Mouse (Mus musculus) neutrophil, adult 5-6 weeks (primary cell): ENCODE measurements at regions not wholly inside any gene's neighbourhood (a gene's known extent, or its start where the extent isn't known, plus 50 kb on each side); places are given as distances from the start of the nearest gene placed in this dataset.

Experiments used
- ATAC-seq: fragments of 151-379, 151-347 bp; 2 replicates; pipeline ENCODE4 v1.8.0; 2017; ENCODE audit warnings: mild to moderate bottlenecking, moderate TSS enrichment; ENCODE audit not compliant: insufficient number of reproducible peaks, poor library complexity, low FRiP score, severe bottlenecking; ENCODE audit errors: extremely low read depth

- no peak for ATAC-seq
Observed at GRCm38 (mm10) chr2:124928759-124929113, 139.2 kb upstream of the Slc24a5 start.

GRCm38 (mm10) chr2:124930719-124931118 is 137.2 kb upstream of the Slc24a5 start:
- ATAC-seq, result no peak

- ATAC-seq, result no peak
Observed at GRCm38 (mm10) chr2:124932566-124932965, 135.4 kb upstream of the Slc24a5 start.

- no peak for ATAC-seq
Observed at GRCm38 (mm10) chr2:124933876-124934275, 134.0 kb upstream of the Slc24a5 start.

GRCm38 (mm10) chr2:124948263-124948781 is 119.6 kb upstream of the Slc24a5 start:
- no peak for ATAC-seq

GRCm38 (mm10) chr2:124948812-124949211 is 119.1 kb upstream of the Slc24a5 start:
- ATAC-seq, result no peak

GRCm38 (mm10) chr2:124952212-124952611 is 115.7 kb upstream of the Slc24a5 start:
- ATAC-seq, result no peak

GRCm38 (mm10) chr2:124953015-124953414 is 114.9 kb upstream of the Slc24a5 start:
- ATAC-seq, result no peak

- ATAC-seq, result no peak
Observed at GRCm38 (mm10) chr2:124955843-124956242, 112.1 kb upstream of the Slc24a5 start.

- ATAC-seq, result no peak
Observed at GRCm38 (mm10) chr2:124959431-124959830, 108.5 kb upstream of the Slc24a5 start.

GRCm38 (mm10) chr2:124971826-124972749 is 95.8 kb upstream of the Slc24a5 start:
- ATAC-seq, result no peak

- no peak for ATAC-seq
Observed at GRCm38 (mm10) chr2:124975106-124975505, 92.8 kb upstream of the Slc24a5 start.

GRCm38 (mm10) chr2:124990976-124991375 is 76.9 kb upstream of the Slc24a5 start:
- no peak for ATAC-seq

- ATAC-seq, result no peak
Observed at GRCm38 (mm10) chr2:125015007-125015406, 52.9 kb upstream of the Slc24a5 start.

- ATAC-seq, result no peak
Observed at GRCm38 (mm10) chr2:125016946-125017345, 51.0 kb upstream of the Slc24a5 start.
